Mouse (Mus musculus) lung, postnatal 0 days (tissue): Measurements from ENCODE around the gene Yeats4. TPM values are rescaled to one million over a fixed set of nuclear protein-coding genes. Genes with fewer than 3 reads are reported as not detected.

Source experiments
- ATAC-seq: fragments of 200-750 bp; cut with Nextera tagmentation; 2 replicates; pipeline ENCODE4 v1.8.0; 2017; ENCODE audit warnings: moderate library complexity
- DNase-seq: peaks from one replicate; pipeline ENCODE4 v3.0.0-alpha.2; 2016; ENCODE audit warnings: low spot score
- H3K27ac ChIP-seq: fragments of 300-500 bp; sonication (generic); 2 replicates; pipeline ENCODE4 v1.5.1; 2014; ENCODE audit warnings: antibody characterized with exemption, mild to moderate bottlenecking, low read length, mixed read lengths
- H3K27me3 ChIP-seq: fragments of 300-500 bp; sonication (generic); replicated peaks from 2 replicates; pipeline ENCODE4 v1.6.1; 2014; ENCODE audit warnings: low read length, mixed read lengths; ENCODE audit not compliant: insufficient read depth
- H3K36me3 ChIP-seq: fragments of 300-500 bp; sonication (generic); 2 replicates; pipeline ENCODE4 v1.6.1; 2014; ENCODE audit warnings: low read length, mixed read lengths; ENCODE audit not compliant: insufficient read depth
- H3K4me1 ChIP-seq: fragments of 300-500 bp; sonication (generic); 2 replicates; pipeline ENCODE4 v1.6.1; 2014; ENCODE audit warnings: antibody characterized with exemption, low read depth, low read length, mixed read lengths; ENCODE audit not compliant: insufficient read depth
- H3K4me2 ChIP-seq: fragments of 300-500 bp; sonication (generic); replicated peaks from 2 replicates; pipeline ENCODE4 v1.6.1; 2014; ENCODE audit warnings: low read depth, mild to moderate bottlenecking, low read length, moderate library complexity, mixed read lengths
- H3K4me3 ChIP-seq: fragments of 300-500 bp; sonication (generic); 2 replicates; pipeline ENCODE4 v1.5.1; 2014; ENCODE audit warnings: low read depth, low read length
- H3K9ac ChIP-seq: fragments of 300-500 bp; sonication (generic); replicated peaks from 2 replicates; pipeline ENCODE4 v1.6.1; 2014; ENCODE audit warnings: low read depth, mild to moderate bottlenecking
- H3K9me3 ChIP-seq: fragments of 300-500 bp; sonication (generic); 2 replicates; pipeline ENCODE4 v1.6.1; 2016; ENCODE audit warnings: low read length, mixed read lengths
- CTCF ChIP-seq: IDR thresholded peaks from 2 replicates; pipeline ENCODE4 v1.5.1; 2016; ENCODE audit warnings: antibody characterized with exemption, mild to moderate bottlenecking
- EP300 ChIP-seq: IDR thresholded peaks from 2 replicates; pipeline ENCODE4 v1.6.1; 2016; ENCODE audit warnings: antibody characterized with exemption, mild to moderate bottlenecking, control low read depth
- WGBS: fragments of 180-500 bp; shearing (Covaris S2); extraction: QIAGEN DNeasy Blood & Tissue Kit; methylation state at CpG from one replicate; pipeline ENCODE4 v1.1.7; 2014; 5-methylcytosine and 5-hydroxymethylcytosine counted together
- polyA plus RNA-seq: library from polyadenylated mRNA; unstranded; fragments of >200 nt; fragmentation: Nextera tagmentation; extraction: Ambion mirVana; gene quantifications from 2 replicates; pipeline ENCODE4 v1.2.1, GENCODE M21; 2015

Yeats4 gene
- polyA plus RNA-seq, 1 experiment from 2014 or later = 52.8 TPM

GRCm38 (mm10) chr10:117173111-117173510 is 51.2 kb downstream of the Yeats4 start:
- H3K4me3 ChIP-seq = no peak overlapping the region

GRCm38 (mm10) chr10:117172069-117172468 is 52.2 kb downstream of the Yeats4 start:
- peak; percentile 66 for DNase-seq
- WGBS = 19% methylated on average over 3 of the region's 3 CpGs
- no peak overlapping the region for H3K4me2 ChIP-seq

More at GRCm38 (mm10) chr10:117173111-117173510, 51.2 kb downstream of the Yeats4 start:
- Histone ChIP-seq H3K36me3 (no peaks in the 10 kb centered on the region), H3K9ac (no peak overlapping the region), H3K27ac (no peak overlapping the region), H3K4me2 (no peak overlapping the region), H3K27me3 (no peaks in the 10 kb centered on the region), H3K9me3 (no peaks in the 10 kb centered on the region), H3K4me1 (no peaks in the 10 kb centered on the region; the same call in 1 of the 2 replicates)
- no peak for TF ChIP-seq CTCF
- no peak for TF ChIP-seq EP300
- WGBS = 71% methylated on average over 1 of the region's 1 CpGs
- ATAC-seq (no peak), DNase-seq (no peak)

DNA sequence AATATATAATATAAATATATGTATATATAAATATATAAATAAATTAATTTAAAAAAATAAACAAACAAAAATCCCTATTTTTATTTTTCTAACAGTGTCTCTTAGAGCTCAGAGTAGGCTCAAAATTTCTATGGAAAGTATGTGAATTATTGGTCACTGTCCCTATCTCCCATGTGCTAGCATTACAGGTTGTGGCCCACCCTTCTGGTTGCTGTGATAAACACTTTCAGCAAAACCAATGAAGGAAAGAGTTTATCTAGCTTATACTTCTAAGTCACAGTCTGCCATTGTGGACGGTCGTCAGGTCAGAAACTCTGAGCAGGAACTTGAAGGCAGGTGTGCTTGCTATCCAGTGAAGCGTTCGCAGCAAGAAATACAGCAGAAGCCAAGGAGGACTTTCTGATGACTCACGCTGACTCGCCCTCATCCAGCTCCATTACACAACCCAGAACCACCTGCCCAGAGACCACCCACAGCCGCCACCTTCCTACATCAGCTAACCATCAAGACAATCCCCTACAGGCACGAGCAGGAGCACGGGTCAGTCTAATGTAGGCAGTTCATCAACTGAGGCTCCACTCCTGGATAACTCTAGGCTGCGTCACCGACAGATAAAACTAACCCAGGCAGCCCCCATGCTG is 57.4 kb downstream of the Yeats4 start:
- TF ChIP-seq CTCF (no peak), EP300 (no peak)
- H3K4me1 ChIP-seq = no peaks in the 10 kb centered on the region; the same call in 1 of the 2 replicates
- no peak overlapping the region for H3K4me2 ChIP-seq
- DNase-seq (no peak), ATAC-seq (no peak)
- no peak overlapping the region for H3K4me3 ChIP-seq
- 84% methylated on average over 11 of the region's 11 CpGs for WGBS
- H3K9ac ChIP-seq = no peak overlapping the region
- no peaks in the 10 kb centered on the region for H3K9me3 ChIP-seq
- H3K27me3 ChIP-seq = no peaks in the 10 kb centered on the region
- no peak overlapping the region for H3K27ac ChIP-seq
- H3K36me3 ChIP-seq = no peaks in the 10 kb centered on the region

More at GRCm38 (mm10) chr10:117172069-117172468, 52.2 kb downstream of the Yeats4 start:
- H3K9ac ChIP-seq = no peak overlapping the region
- H3K27ac ChIP-seq = no peak overlapping the region
- H3K27me3 ChIP-seq = no peaks in the 10 kb centered on the region
- peak; percentile 70 for ATAC-seq
- no peaks in the 10 kb centered on the region; the same call in 1 of the 2 replicates for H3K4me1 ChIP-seq
- H3K36me3 ChIP-seq = no peaks in the 10 kb centered on the region
- TF ChIP-seq CTCF (no peak; the same call in 1 of the 2 replicates), EP300 (no peak)
- H3K9me3 ChIP-seq = no peaks in the 10 kb centered on the region
- H3K4me3 ChIP-seq = no peak overlapping the region

Other genes with a start within 250 kb of the Yeats4 start
- 0.15 and 0.43 TPM in 2 replicates for gene Best3, start 238.2 kb downstream of the Yeats4 start, polyA plus RNA-seq
- 0.45 and 0.58 TPM in 2 replicates for gene Lrrc10, start 179.2 kb downstream of the Yeats4 start, polyA plus RNA-seq
- gene Cct2, start 160.7 kb downstream of the Yeats4 start, polyA plus RNA-seq = 107 and 109 TPM in 2 replicates
- 18.8 and 21.9 TPM in 2 replicates for gene Frs2, start 76.0 kb downstream of the Yeats4 start, polyA plus RNA-seq
- gene 9530003J23Rik, start 14.2 kb upstream of the Yeats4 start, polyA plus RNA-seq = 3.3 and 4.1 TPM in 2 replicates
- 2,893 and 3,526 TPM in 2 replicates for gene Lyz2, start 57.8 kb upstream of the Yeats4 start, polyA plus RNA-seq
- gene Lyz1, start 68.4 kb upstream of the Yeats4 start, polyA plus RNA-seq = 2,166 and 3,269 TPM in 2 replicates
- gene Cpsf6, start 155.5 kb upstream of the Yeats4 start, polyA plus RNA-seq = 61.0 and 67.6 TPM in 2 replicates